Mouse (Mus musculus) urinary bladder, postnatal 25 days (tissue): ENCODE data around the gene Gm47791.

ENCODE experiments used
- DNase-seq: peaks from one replicate; pipeline ENCODE4 v3.0.0; 2022; ENCODE audit warnings: low spot score

Gm47791 gene

DNA sequence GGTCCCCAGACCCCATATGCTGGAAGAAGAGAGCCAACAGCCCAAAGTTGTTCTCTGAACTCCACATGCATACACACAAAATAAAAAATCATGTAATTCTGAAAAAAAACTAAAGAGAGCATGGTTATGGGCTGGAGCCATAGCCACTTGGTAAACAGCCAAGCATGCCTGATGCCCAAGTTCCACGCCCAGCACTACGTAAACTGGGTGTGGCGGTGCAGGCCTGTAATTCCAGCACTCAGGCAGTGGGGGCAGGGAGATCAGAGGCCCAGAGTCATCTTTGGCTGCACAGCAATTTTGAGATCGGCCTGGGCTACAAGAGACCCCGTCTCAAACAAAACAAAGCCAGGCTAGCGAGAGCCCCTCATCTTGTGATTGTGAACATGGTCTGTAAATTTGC is 14.5 kb upstream of the Gm47791 start:
- peak; percentile 41 for DNase-seq

- DNase-seq = no peak
Observed at GRCm38 (mm10) chr1:82783559-82783958, 12.5 kb upstream of the Gm47791 start.

DNA sequence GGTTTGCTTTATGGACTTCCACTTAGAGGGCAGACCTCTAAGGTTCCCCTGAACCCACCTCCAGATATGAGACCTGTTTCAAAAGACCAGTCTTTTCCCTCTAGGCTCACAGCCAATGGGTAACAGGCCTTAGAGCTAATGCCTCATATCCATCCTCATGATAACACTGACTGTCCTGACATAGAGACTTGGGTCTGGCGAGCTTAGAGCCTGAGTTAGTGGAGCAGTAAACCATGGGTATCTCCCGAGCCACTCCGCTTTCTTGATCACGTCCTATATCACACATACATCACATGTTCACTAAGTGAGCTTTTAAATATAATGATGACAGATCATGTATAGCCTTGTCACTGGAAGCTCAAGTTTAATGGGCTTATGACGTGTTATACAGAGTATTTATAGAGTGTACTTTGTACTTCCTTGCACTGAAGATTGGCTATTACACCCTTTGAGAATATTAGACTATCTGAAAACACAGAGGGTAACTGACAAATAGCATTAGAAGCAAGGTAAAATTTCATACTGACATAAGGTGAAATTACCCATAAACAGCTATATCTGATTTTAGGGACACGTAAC is 8.4 kb upstream of the Gm47791 start:
- DNase-seq = no peak

DNA sequence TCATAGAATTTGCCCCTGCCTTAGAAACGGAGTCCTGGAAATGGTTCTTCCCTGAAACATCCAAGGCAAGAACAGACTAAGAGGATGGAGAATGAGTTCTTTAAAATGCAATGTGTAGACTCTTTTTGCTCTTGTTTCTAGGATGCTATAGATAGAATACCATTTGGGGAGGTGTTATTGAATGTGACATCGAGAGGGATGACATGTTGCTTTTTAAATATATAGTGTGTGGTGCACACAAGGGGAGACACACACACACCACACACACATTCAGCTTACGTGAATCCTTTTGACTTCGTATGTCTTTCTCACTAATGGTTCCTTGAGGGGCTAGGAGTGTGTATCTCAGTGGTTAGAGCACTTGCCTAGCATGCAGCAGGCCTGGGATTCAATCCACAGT is 4.2 kb upstream of the Gm47791 start:
- DNase-seq = no peak

DNA sequence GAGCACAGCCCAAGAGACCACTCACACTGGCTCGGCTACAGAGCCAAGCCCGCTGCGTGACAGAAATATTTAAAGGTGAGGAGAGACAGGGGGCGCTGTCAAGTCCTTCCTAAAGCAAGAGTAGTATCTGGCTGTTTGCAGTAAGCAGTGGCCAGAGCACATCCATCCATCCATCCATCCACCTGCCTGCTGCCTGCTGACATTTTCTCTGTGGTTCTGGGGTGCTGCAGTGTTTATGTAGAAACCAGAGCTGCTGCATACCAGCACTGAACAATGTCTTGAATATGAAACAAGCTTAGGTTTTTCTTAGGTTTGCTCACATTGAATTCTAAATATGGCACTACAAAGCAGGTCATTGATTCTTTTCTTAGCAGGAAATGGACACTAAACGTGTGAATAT is 2.2 kb upstream of the Gm47791 start:
- DNase-seq = no peak

- no peak for DNase-seq
Observed at GRCm38 (mm10) chr1:82772428-82772827, 1.4 kb upstream of the Gm47791 start.

DNA sequence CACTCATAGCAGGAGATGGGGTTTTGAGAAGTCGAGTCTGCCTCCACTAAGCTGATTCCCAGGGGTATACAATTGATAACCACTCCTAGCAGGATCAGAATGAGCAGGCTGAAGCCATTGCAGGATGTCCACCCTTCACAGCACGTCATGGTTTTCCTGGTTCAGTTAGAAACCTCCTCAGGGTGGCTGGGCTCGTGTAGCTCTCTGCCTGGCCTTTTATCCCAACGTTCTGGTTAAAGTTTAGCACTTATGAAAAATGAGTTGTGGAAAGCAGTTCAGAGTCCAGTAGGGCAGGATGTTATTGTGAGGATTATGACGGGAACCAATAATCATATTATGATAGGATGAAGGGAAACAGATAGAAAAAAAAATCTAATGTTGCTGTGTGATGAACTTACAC is 2.8 kb downstream of the Gm47791 start, which contains the start of gene Tm4sf20:
Tm4sf20 (minus strand) TSS at position 193 of the 400 bp plus-strand sequence.
- no peak for DNase-seq

DNA sequence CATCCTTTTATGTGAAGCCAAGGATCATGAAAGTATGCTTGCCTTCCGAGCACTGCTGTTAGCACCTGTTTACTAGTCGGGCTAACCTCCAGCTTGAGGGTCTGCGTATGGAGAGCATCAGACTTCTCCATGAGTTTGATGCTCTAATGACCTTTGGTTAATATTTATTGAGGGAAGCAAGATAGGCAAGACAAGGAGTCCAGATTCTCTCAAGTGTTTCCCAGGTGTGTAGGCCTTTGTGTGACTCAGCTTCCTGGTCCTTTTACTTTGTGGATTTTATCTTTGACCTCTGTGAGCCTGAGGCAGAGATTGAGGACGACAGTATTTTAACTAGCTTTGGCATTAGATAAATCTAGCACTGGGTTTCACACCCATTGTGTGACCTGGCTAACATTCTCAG is 4.4 kb downstream of the Gm47791 start:
- DNase-seq = no peak

DNA sequence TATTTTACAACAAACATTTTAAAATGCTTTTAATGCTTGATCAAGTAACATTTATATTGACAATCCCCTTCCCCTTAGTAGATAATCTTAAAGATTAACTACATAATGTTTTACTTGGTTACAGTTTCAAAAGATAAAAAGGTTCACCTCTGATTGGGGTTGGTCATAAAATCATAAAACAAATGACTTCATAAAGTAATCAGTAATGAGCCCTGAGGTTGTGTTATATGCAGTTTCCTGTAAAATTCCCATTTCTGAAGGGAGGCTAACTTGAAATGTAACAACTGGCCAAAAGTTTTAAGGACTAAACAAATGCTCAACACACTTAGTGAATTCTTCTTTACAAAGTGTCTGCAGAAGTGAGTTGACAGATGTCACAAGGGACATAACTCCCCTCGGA is 4.8 kb downstream of the Gm47791 start:
- DNase-seq = no peak

DNA sequence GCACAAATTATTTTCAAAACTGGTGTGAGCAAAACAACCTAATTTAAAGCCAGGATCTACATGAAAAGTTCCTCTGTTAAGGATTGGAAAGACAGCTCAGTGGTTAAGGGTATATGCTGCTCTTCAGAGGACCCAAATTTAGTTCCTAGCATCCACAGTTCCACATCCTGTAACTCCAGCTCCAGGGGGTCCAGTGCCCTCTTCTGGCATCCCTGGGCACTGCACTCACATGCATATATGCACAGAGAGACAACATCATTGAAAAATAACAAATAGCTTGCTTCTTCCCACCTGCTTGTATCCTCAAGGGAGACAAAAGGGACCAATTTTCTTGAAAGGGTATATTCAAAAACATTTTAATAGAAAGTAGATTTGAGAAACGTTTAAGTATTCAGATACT is 8.8 kb downstream of the Gm47791 start:
- no peak for DNase-seq

GRCm38 (mm10) chr1:82761454-82762169 is 9.4 kb downstream of the Gm47791 start:
- DNase-seq = no peak

- no peak for DNase-seq
Observed at GRCm38 (mm10) chr1:82759520-82759919, 11.5 kb downstream of the Gm47791 start.

GRCm38 (mm10) chr1:82747714-82748452 is 23.2 kb downstream of the Gm47791 start:
- DNase-seq = no peak

GRCm38 (mm10) chr1:82746408-82746807 is 24.6 kb downstream of the Gm47791 start:
- DNase-seq = no peak

DNA sequence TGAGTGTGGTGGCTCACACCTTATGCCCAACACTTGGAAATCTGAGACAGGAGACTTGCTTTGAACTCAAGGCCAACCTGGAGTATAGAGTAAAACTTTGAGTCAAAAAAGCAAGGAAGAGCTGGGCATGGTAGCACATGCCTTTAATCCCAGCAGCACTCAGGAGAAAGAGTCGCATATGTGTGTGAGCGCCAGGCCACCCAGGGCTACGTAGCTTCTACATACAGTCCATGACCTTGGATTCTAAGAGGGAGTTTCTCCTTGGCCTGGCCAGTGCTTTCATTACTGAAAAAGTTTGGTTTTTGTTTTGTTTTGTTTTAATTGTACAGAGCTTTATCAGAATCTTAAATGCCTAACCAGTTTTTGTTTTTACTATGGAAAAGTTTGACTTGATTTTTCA is 27.1 kb downstream of the Gm47791 start:
- DNase-seq = no peak

DNA sequence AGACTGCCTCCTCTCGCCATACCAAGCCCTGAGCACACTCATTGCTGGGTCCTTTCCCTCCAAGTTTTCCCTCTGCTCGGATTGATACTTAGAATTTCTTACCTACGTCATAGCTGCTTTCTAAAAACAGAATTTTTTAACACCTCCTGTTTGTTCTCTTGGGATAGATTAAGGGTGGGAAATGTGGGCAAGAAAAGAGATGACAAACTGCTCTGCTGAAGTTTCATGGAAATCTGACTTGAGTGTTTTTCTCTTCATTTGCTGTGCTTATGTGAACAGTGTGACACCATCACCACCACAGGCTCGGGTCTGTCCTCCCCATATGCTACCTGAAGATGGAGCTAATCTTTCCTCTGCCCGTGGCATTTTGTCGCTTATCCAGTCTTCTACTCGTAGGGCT is 29.5 kb downstream of the Gm47791 start:
- no peak for DNase-seq

DNA sequence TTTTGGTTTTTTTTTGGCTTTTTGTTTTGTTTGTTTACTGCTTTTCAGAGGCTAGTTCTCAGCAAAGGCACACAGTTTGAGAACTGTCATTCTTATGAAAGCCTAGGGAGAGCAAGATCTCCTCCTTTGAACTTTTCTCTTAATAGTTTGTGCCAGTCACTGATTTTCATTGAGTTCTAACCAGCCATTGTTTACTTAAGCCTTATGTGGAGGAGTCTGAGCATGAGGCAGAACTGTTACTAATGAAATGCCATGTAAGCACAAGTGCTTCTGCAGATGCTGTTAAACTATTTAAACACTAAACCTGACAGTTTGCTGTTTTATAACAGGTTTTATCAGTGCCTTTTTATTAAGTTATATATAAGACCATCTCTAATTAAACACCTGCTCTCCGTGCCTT is 33.0 kb downstream of the Gm47791 start:
- no peak for DNase-seq

- no peak for DNase-seq
Observed at GRCm38 (mm10) chr1:82733357-82733756, 37.7 kb downstream of the Gm47791 start.

DNA sequence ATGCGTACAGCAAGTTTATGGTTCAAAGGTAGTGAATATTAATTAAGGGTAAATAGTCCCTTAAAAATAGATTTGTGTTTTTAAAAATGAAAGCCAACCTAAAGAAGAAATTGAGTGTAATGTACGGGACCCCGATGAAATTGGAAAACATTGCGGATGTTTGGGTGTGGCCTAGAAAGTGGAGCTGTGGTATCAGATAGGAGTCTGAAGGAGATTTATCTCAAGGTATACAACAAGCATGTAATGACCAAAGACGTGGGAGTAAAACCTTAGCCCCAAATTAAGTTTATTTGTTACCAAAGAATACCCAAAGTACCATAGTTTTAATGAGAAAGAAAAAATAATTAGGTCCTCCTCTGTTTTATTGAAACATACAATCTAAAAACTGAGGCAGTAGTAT is 44.6 kb downstream of the Gm47791 start:
- DNase-seq = no peak

- DNase-seq = no peak
Observed at GRCm38 (mm10) chr1:82725875-82726185, 45.2 kb downstream of the Gm47791 start.

GRCm38 (mm10) chr1:82725026-82725874 is 45.8 kb downstream of the Gm47791 start:
- DNase-seq = no peak

- DNase-seq = peak; percentile 88
Observed at GRCm38 (mm10) chr1:82724339-82725025, 46.6 kb downstream of the Gm47791 start, which contains the start of gene Mff. Gene Mff, plus strand, starts transcription at chr1:82724890.
